Mouse (Mus musculus): Measurements from ENCODE around the gene Adam19. TPM values are rescaled to one million over a fixed set of nuclear protein-coding genes. Genes with fewer than 3 reads are reported as not detected.

Adam19 gene
- total RNA-seq (2023), result 59.2 TPM

DNA sequence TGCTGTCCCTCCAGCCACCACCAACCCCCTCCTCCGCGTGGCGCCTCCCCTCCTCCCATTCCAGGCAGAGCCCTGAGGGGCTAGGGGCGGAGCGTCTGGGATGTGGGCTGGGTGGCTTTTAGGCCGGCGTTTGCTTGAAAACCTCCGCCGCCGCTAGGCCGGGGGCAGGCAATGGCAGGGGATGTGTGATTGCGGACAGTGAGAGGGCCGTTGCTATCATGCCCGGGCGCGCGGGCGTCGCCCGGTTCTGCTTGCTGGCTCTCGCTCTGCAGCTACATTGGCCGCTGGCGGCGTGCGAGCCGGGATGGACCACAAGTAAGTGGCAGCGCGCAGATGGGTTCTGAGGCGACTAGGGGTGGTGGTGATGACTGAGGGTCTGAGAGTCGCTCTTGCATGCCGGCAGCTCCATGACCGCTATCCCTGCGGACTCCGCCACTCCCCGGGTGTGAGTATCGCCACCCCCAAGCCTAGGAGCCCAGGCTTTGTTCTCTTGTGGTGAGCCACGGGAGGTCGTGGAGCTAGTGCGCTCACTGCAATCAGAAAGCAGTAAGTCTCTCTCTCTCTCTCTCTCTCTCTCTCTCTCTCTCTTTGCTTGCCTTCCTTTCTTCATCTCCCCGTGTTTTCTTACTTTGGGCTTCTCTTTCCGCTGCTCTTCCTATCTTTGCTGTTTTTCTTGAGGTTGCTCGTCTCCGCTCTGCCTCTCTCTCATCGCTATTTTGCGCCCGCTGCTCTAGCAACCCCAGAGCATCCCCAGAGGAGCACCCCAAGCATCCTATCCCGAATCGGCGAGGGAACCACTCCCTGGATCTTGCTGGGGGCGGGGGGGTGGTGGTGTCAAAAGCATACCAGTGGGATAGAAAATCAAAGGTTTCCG lies at the start of gene Adam19:
Adam19 (plus strand) TSS at position 97 of the 874 bp plus-strand sequence.

DNA sequence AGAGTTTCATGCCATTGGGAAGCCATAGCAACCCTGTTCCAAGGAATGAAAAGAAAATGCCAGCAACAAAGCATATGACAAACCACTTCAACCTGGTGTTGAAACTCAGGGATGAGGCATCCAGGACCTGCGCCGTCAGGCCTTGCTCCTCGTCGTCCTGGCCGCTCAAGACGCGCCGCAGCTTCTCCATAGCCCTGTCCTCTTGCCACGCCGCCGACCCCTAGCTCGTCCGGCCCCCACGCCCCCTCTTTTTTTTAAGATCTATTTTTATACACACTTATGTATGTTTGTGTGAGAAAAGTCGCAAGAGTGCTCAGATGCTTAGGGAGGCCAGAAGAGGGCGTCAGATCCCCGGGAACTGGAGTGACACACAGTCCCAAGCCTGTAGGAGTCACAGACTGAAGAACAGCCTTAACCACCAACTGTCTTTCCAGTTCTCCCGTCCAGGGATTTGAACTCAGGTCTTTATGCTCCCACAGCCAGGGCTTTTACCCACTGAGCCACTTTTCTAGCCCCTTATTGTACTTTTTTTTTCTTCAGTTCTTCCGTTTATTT lies 3.6 kb upstream of the Adam19 start, which contains the start of gene Gm12166:
Gm12166 (minus strand) TSS at position 217 of the 555 bp plus-strand sequence.

GRCm38 (mm10) chr11:46165866-46166585 lies 110.2 kb downstream of the Adam19 start, which contains the start of gene Nipal4:
Gene Nipal4 (minus strand): TSS chr11:46166508.

Other genes starting within 250 kb of the Adam19 start
- 154 TPM for gene Clint1, start 203.9 kb upstream of the Adam19 start, total RNA-seq (2023)
- 6.6 TPM for gene Lsm11, start 111.1 kb upstream of the Adam19 start, total RNA-seq (2023)
- gene Thg1l, start 100.5 kb upstream of the Adam19 start, total RNA-seq (2023), result 14.9 TPM
- not detected for gene Sox30, start 75.7 kb upstream of the Adam19 start, total RNA-seq (2023)
- 2.8 TPM for gene Gm12166, start 3.7 kb upstream of the Adam19 start, total RNA-seq (2023)
- gene Nipal4, start 110.5 kb downstream of the Adam19 start, total RNA-seq (2023), result 0.21 TPM
- not detected for gene Fndc9, start 179.5 kb downstream of the Adam19 start, total RNA-seq (2023)

Data from CD4-positive naive resting alpha-beta T cell, adult 57 days (primary cell).